Mouse (Mus musculus) olfactory bulb, adult 2 months (tissue): Measurements from ENCODE around the gene Tmem255b.

Source experiments
- CTCF ChIP-seq: fragments of 200-500 bp; IDR thresholded peaks from 2 replicates; pipeline ENCODE4 v1.5.1; 2012; ENCODE audit warnings: low read depth, mild to moderate bottlenecking, low read length, moderate library complexity; ENCODE audit not compliant: insufficient read depth
- POLR2A ChIP-seq: fragments of 200-500 bp; IDR thresholded peaks from 2 replicates; pipeline ENCODE4 v1.6.1; 2012; ENCODE audit warnings: mild to moderate bottlenecking, low read depth, low read length, moderate library complexity; ENCODE audit not compliant: insufficient read depth

DNA sequence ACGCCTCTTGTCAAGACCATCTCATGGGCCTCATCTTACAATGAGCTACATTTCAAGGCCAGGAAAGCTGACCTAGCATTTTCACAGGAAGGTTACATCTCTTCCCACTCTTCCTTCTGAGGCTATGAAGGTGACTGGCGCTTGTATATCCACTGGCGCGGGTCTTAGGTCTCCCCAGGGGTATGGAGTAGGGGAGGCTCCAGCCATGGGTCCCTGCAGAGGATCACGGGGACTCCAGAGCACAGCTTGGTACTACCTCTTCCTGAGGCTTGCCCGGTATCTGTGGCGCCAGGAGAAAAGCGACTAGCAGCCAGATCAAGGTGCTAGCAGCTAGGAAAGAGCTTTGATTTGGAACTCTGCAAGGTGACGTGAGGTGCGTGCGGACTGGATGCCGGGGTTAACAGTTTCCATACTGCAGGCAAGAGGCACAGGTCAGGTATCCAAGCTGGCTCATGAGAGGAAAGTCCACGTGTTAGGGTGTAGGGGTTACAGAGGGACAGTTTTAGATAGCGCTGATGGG lies 56.6 kb downstream of the Tmem255b start:
- TF ChIP-seq CTCF (no peak), POLR2A (no peak)
